Mouse (Mus musculus): ENCODE measurements around the gene Pcyt2.

Pcyt2 gene

GRCm38 (mm10) chr11:120580190-120580589, 37.5 kb downstream of the Pcyt2 start:
- peak; percentile 26 to 46 for DNase-seq

- DNase-seq, result peak; percentile 85 to 86
These were observed 38.2 kb downstream of the Pcyt2 start for GRCm38 (mm10) chr11:120579316-120580107.

- DNase-seq, result peak; percentile 33 to 54
These were observed 39.0 kb downstream of the Pcyt2 start for GRCm38 (mm10) chr11:120578694-120579243.

- peak in 1 of 2 experiments; percentile 10 for DNase-seq
These were observed 39.6 kb downstream of the Pcyt2 start for GRCm38 (mm10) chr11:120578024-120578693.

- peak; percentile 44 to 58 for DNase-seq
These were observed 40.3 kb downstream of the Pcyt2 start for GRCm38 (mm10) chr11:120577211-120578023.

- peak; percentile 35 to 60 for DNase-seq
These were observed 41.3 kb downstream of the Pcyt2 start for GRCm38 (mm10) chr11:120576365-120576981.

- no peak for DNase-seq
These were observed 41.8 kb downstream of the Pcyt2 start for GRCm38 (mm10) chr11:120575940-120576339.

- DNase-seq, result no peak
These were observed 42.7 kb downstream of the Pcyt2 start for GRCm38 (mm10) chr11:120575046-120575445.

GRCm38 (mm10) chr11:120574278-120574600, 43.5 kb downstream of the Pcyt2 start:
- DNase-seq, result no peak

- DNase-seq, result peak; percentile 17 to 38
These were observed 44.0 kb downstream of the Pcyt2 start for GRCm38 (mm10) chr11:120573585-120574277.

GRCm38 (mm10) chr11:120572752-120573584, 44.8 kb downstream of the Pcyt2 start, which contains the start of gene P4hb:
Gene P4hb, minus strand, starts transcription at chr11:120573253.
- peak; percentile 100 for DNase-seq

- DNase-seq, result no peak
These were observed 45.4 kb downstream of the Pcyt2 start for GRCm38 (mm10) chr11:120572417-120572751.

- no peak for DNase-seq
These were observed 45.9 kb downstream of the Pcyt2 start for GRCm38 (mm10) chr11:120571754-120572416.

- no peak for DNase-seq
These were observed 46.6 kb downstream of the Pcyt2 start for GRCm38 (mm10) chr11:120571122-120571521.

- DNase-seq, result no peak
These were observed 49.4 kb downstream of the Pcyt2 start for GRCm38 (mm10) chr11:120568324-120568723.

GRCm38 (mm10) chr11:120565114-120565513, 52.6 kb downstream of the Pcyt2 start:
- DNase-seq, result no peak

- no peak for DNase-seq
These were observed 54.8 kb downstream of the Pcyt2 start for GRCm38 (mm10) chr11:120562949-120563348.

GRCm38 (mm10) chr11:120560952-120561728, 56.6 kb downstream of the Pcyt2 start:
- DNase-seq, result no peak
